In the genomic region with DNA sequence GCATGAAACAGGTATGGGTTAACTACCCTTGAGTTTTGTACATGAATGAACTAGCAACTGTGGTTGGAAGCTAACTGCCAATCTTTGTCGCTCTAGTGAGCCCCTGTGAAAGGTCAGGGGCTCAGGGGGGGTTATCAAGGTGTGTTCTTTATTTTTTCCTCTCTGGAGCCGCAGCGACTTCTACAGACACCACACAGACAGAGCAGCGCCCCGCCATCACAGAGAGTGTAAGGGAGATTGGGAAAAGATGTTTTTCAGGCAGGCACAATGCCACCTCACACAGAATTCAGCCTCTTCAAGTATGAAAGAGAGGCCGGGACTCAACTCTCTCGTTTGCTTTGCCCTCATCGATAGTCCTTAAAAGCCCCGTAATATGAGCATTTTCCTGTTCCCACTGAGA, we compare ENCODE assay signal across 31 mouse cellular contexts. TPM values are rescaled to one million over a fixed set of nuclear protein-coding genes. Genes with fewer than 3 reads are reported as not detected.
DNase-seq lines count a peak whose midpoint lies in the region; ATAC-seq and TF ChIP-seq lines count a peak whose summit lies in the region.
"Had no signal": no experiment of that assay in that cellular context is flagged by ENCODE, and none has a peak within 500 bp of the region (broad histone marks: within the 10 kb centered on the region; RNA-seq: fewer than 3 reads in every experiment).

No protein-coding gene starts in this region.

- H3K36me3 ChIP-seq in E14TG2a.4 (ENCODE audit: insufficient read depth, low read length) (no peaks in the 10 kb centered on the region), ES-Bruce4 (ENCODE audit: control insufficient read depth, insufficient read depth, low read length, poor library complexity, severe bottlenecking) (no peaks in the 10 kb centered on the region)
- no peaks in the 10 kb centered on the region for H3K36me3 ChIP-seq in neural tube, embryonic 15.5 days
- H3K36me3 ChIP-seq: forebrain, embryonic 10.5 days; heart, embryonic 13.5 days; hindbrain, embryonic 12.5 days; hindbrain, embryonic 15.5 days; intestine, embryonic 15.5 days had no signal

- POLR2A ChIA-PET in Patski (lab: Charles Lee) = interaction anchor here (1.2 kb wide), 1 partner anchor 36 kb away, joined by 3 read pairs; no protein-coding TSS in a partner anchor

- no peak for TF ChIP-seq POLR2A in ES-Bruce4 (IDR thresholded peaks at IDR 0.05; ENCODE audit: insufficient read depth, low read length)

- H3K4me2 ChIP-seq in neural tube, embryonic 15.5 days = no peak overlapping the region
- H3K4me2 ChIP-seq: forebrain, embryonic 13.5 days; heart, embryonic 13.5 days; hindbrain, embryonic 12.5 days; hindbrain, embryonic 15.5 days; intestine, embryonic 15.5 days had no signal

- peak overlapping the region; percentile 31; the same call in 1 of the 2 replicates for H3K27ac ChIP-seq in ES-Bruce4 (ENCODE audit: insufficient read depth, low read length)
- no peak overlapping the region for H3K27ac ChIP-seq in neural tube, embryonic 15.5 days (replicated peaks)
- H3K27ac ChIP-seq: forebrain, embryonic 10.5 days; forebrain, embryonic 13.5 days; heart, embryonic 13.5 days; hindbrain, embryonic 12.5 days; intestine, embryonic 15.5 days had no signal

- in situ Hi-C loops in Patski (cut with MboI; ENCODE audit: low pct_unique_long_range_greater_than_20kb) = no loop called here

- H3K27me3 ChIP-seq in E14TG2a.4 (ENCODE audit: insufficient read depth, low read length) (no peaks in the 10 kb centered on the region), ES-Bruce4 (ENCODE audit: control insufficient read depth, insufficient read depth, low read length, poor library complexity, severe bottlenecking) (no peaks in the 10 kb centered on the region), Patski (no peaks in the 10 kb centered on the region)
- no peaks in the 10 kb centered on the region for H3K27me3 ChIP-seq in neural tube, embryonic 15.5 days (replicated peaks)
- H3K27me3 ChIP-seq: forebrain, embryonic 13.5 days; heart, embryonic 13.5 days; hindbrain, embryonic 12.5 days; hindbrain, embryonic 15.5 days; intestine, embryonic 15.5 days had no signal

- TF ChIP-seq EP300 in ES-Bruce4 (IDR thresholded peaks at IDR 0.05; ENCODE audit: insufficient read depth, low read depth, low read length) = no peak

- H3K4me3 ChIP-seq in E14TG2a.4 (replicated peaks; ENCODE audit: low read length) (peak overlapping the region; percentile 29; the same call in 1 of the 2 replicates), ES-Bruce4 (ENCODE audit: low read depth, low read length) (peak overlapping the region; percentile 13; the same call in 1 of the 2 replicates)
- no peak overlapping the region for H3K4me3 ChIP-seq in neural tube, embryonic 15.5 days (replicated peaks)
- H3K4me3 ChIP-seq: forebrain, embryonic 10.5 days; forebrain, embryonic 13.5 days; heart, embryonic 13.5 days; hindbrain, embryonic 12.5 days; hindbrain, embryonic 15.5 days; intestine, embryonic 15.5 days had no signal

- CTCF ChIA-PET in Patski (lab: Charles Lee) = interaction anchor here (1.2 to 2.9 kb wide), 6 partner anchors 9 to 72 kb away, joined by 3 to 12 read pairs (median 5); partner anchors contain the start of gene Sfta2

- H3K4me1 ChIP-seq in E14TG2a.4 (replicated peaks; ENCODE audit: low read depth, low read length) (peaks cover 58% of the 10 kb centered on the region), ES-Bruce4 (ENCODE audit: control insufficient read depth, insufficient read depth, low read length) (peaks cover 7% of the 10 kb centered on the region)
- peaks cover 7% of the 10 kb centered on the region; the same call in 1 of the 2 replicates for H3K4me1 ChIP-seq in neural tube, embryonic 15.5 days
- H3K4me1 ChIP-seq: heart, embryonic 13.5 days; hindbrain, embryonic 12.5 days; intestine, embryonic 15.5 days had no signal

- TF ChIP-seq CTCF in E14TG2a.4 (conservative IDR thresholded peaks at IDR 0.05; ENCODE audit: low read length) (peak; percentile 31), ES-Bruce4 (IDR thresholded peaks at IDR 0.05; ENCODE audit: low read depth, low read length) (no peak), Patski (IDR thresholded peaks at IDR 0.05) (peak; percentile 52)

- H3K9ac ChIP-seq in ES-Bruce4 (ENCODE audit: low read depth, poor library complexity, severe bottlenecking) = peak overlapping the region; percentile 2; the same call in 1 of the 2 replicates
- no peak overlapping the region for H3K9ac ChIP-seq in neural tube, embryonic 15.5 days (replicated peaks)
- H3K9ac ChIP-seq: forebrain, embryonic 13.5 days; heart, embryonic 13.5 days; hindbrain, embryonic 12.5 days; hindbrain, embryonic 15.5 days; intestine, embryonic 15.5 days had no signal

- WGBS in neural tube, embryonic 15.5 days = 87% methylated on average over 9 of the region's 9 CpGs

- DNase-seq in Patski (ENCODE audit: low read depth, low spot score) = no peak
- DNase-seq in spleen, postnatal 4 days (ENCODE audit: low spot score in 2 of 2) = no peak
- no peak for DNase-seq in gastrocnemius, postnatal 4 days (ENCODE audit: low spot score in 2 of 2)
- DNase-seq: adrenal gland, adult 8-10 months; adrenal gland, postnatal 25 days; cerebellum, adult 11-12 months; cerebellum, adult 9-10 months; cerebellum, postnatal 14 days; gastrocnemius, postnatal 10 days; heart, adult 18-20 months; heart, postnatal 14 days; heart, postnatal 4 days; kidney, adult 11 months had no signal

- H3K9me3 ChIP-seq in E14TG2a.4 (ENCODE audit: low read length) = peaks cover 12% of the 10 kb centered on the region
- no peaks in the 10 kb centered on the region; the same call in 1 of the 2 replicates for H3K9me3 ChIP-seq in ES-Bruce4 (replicated peaks; ENCODE audit: control insufficient read depth, insufficient read depth, low read length, poor library complexity, severe bottlenecking)
- no peaks in the 10 kb centered on the region for H3K9me3 ChIP-seq in neural tube, embryonic 15.5 days (replicated peaks)
- H3K9me3 ChIP-seq: hindbrain, embryonic 15.5 days; intestine, embryonic 15.5 days had no signal

- no peak for ATAC-seq in Patski
- no peak for ATAC-seq in neural tube, embryonic 15.5 days (ENCODE audit: low FRiP score)
- ATAC-seq: activated CD4-positive, CD25-positive, alpha-beta regulatory T cell, adult 4 months; CD4-positive, CD25-positive, alpha-beta regulatory T cell, adult 4 months; forebrain, embryonic 13.5 days; forebrain, embryonic 16.5 days; intestine, embryonic 15.5 days had no signal

RNA-seq across cellular contexts. Expression of gene Sfta2, which starts 9.2 kb away (rescaled TPM):
- polyA plus RNA-seq in ES-Bruce4 (2011; ENCODE audit: insufficient read depth, insufficient read length, low read depth, missing spikeins) (not detected in 2 replicates), Patski (2021) (not detected)
- not detected for total RNA-seq in gastrocnemius, postnatal 4 days (2021)
- 0.40 TPM in 1 of 2 replicates, not detected in the other for polyA plus RNA-seq in neural tube, embryonic 15.5 days (2015; fragmentation: Nextera tagmentation; extraction: Ambion mirVana)
- total RNA-seq: adrenal gland, adult 8-10 months; adrenal gland, postnatal 25 days; gastrocnemius, adult 18-20 months; gastrocnemius, postnatal 10 days; heart, adult 18-20 months; heart, postnatal 14 days; heart, postnatal 4 days had no signal
- polyA plus RNA-seq: activated CD4-positive, CD25-positive, alpha-beta regulatory T cell, adult 4 months; C2C12; CD4-positive, CD25-positive, alpha-beta regulatory T cell, adult 4 months; embryonic facial prominence, embryonic 11.5 days; forebrain, embryonic 10.5 days; forebrain, embryonic 13.5 days; forebrain, embryonic 16.5 days; hindbrain, embryonic 12.5 days had no signal

RNA-seq across cellular contexts. Expression of gene 2300002M23Rik, which starts 24.9 kb away (rescaled TPM):
- polyA plus RNA-seq in ES-Bruce4 (2011; ENCODE audit: insufficient read depth, insufficient read length, low read depth, missing spikeins) (0.46 TPM in 1 of 2 replicates, not detected in the other), Patski (2021) (not detected)
- not detected for total RNA-seq in gastrocnemius, postnatal 4 days (2021)
- polyA plus RNA-seq in neural tube, embryonic 15.5 days (2015; fragmentation: Nextera tagmentation; extraction: Ambion mirVana) = not detected in 2 replicates
- total RNA-seq: adrenal gland, adult 8-10 months; adrenal gland, postnatal 25 days; gastrocnemius, adult 18-20 months; gastrocnemius, postnatal 10 days; heart, adult 18-20 months; heart, postnatal 14 days; heart, postnatal 4 days had no signal
- polyA plus RNA-seq: activated CD4-positive, CD25-positive, alpha-beta regulatory T cell, adult 4 months; brain, embryonic 14.5 days; C2C12; CD4-positive, CD25-positive, alpha-beta regulatory T cell, adult 4 months; embryonic facial prominence, embryonic 11.5 days; forebrain, embryonic 10.5 days; forebrain, embryonic 13.5 days; forebrain, embryonic 16.5 days; heart, embryonic 13.5 days; hindbrain, embryonic 12.5 days; hindbrain, embryonic 15.5 days; intestine, embryonic 15.5 days had no signal

RNA-seq across cellular contexts. Expression of gene Gm9573, which starts 34.3 kb away (rescaled TPM):
- polyA plus RNA-seq in ES-Bruce4 (2011; ENCODE audit: insufficient read depth, insufficient read length, low read depth, missing spikeins) = not detected in 2 replicates
- polyA plus RNA-seq in Patski (2021) = not detected
- not detected for total RNA-seq in gastrocnemius, postnatal 4 days (2021)
- not detected in 2 replicates for polyA plus RNA-seq in neural tube, embryonic 15.5 days (2015; fragmentation: Nextera tagmentation; extraction: Ambion mirVana)
- total RNA-seq: adrenal gland, adult 8-10 months; adrenal gland, postnatal 25 days; gastrocnemius, adult 18-20 months; gastrocnemius, postnatal 10 days; heart, adult 18-20 months; heart, postnatal 14 days; heart, postnatal 4 days had no signal
- polyA plus RNA-seq: activated CD4-positive, CD25-positive, alpha-beta regulatory T cell, adult 4 months; brain, embryonic 14.5 days; C2C12; CD4-positive, CD25-positive, alpha-beta regulatory T cell, adult 4 months; embryonic facial prominence, embryonic 11.5 days; forebrain, embryonic 10.5 days; forebrain, embryonic 13.5 days; forebrain, embryonic 16.5 days; heart, embryonic 13.5 days; heart, embryonic 16.5 days; hindbrain, embryonic 12.5 days; hindbrain, embryonic 15.5 days; intestine, embryonic 15.5 days had no signal

RNA-seq across cellular contexts. Expression of gene Cdsn, which starts 40.2 kb away (rescaled TPM):
- 0.33 TPM in 1 of 2 replicates, not detected in the other for polyA plus RNA-seq in ES-Bruce4 (2011; ENCODE audit: insufficient read depth, insufficient read length, low read depth, missing spikeins)
- polyA plus RNA-seq in Patski (2021) = 8.6 TPM
- under 1 TPM; 0.29 to 0.39 TPM for total RNA-seq in gastrocnemius, postnatal 4 days (2021)
- polyA plus RNA-seq in neural tube, embryonic 15.5 days (2015; fragmentation: Nextera tagmentation; extraction: Ambion mirVana) = 0.08 TPM in 1 of 2 replicates, not detected in the other
- polyA plus RNA-seq: activated CD4-positive, CD25-positive, alpha-beta regulatory T cell, adult 4 months; CD4-positive, CD25-positive, alpha-beta regulatory T cell, adult 4 months; embryonic facial prominence, embryonic 11.5 days; forebrain, embryonic 10.5 days; forebrain, embryonic 13.5 days; forebrain, embryonic 16.5 days had no signal

RNA-seq across cellular contexts. Expression of gene Mucl3, which starts 51.4 kb away (rescaled TPM):
- 1.3 and 2.5 TPM in 2 replicates for polyA plus RNA-seq in ES-Bruce4 (2011; ENCODE audit: insufficient read depth, insufficient read length, low read depth, missing spikeins)
- polyA plus RNA-seq in Patski (2021) = not detected
- not detected for total RNA-seq in gastrocnemius, postnatal 4 days (2021)
- 0.22 TPM in 1 of 2 replicates, not detected in the other for polyA plus RNA-seq in neural tube, embryonic 15.5 days (2015; fragmentation: Nextera tagmentation; extraction: Ambion mirVana)
- total RNA-seq: adrenal gland, adult 8-10 months; adrenal gland, postnatal 25 days; gastrocnemius, adult 18-20 months; gastrocnemius, postnatal 10 days; heart, adult 18-20 months; heart, postnatal 14 days; heart, postnatal 4 days had no signal
- polyA plus RNA-seq: forebrain, embryonic 13.5 days; gonadal fat pad, adult 2 months had no signal
